Mouse (Mus musculus): ENCODE data around the gene Rfx2. TPM values are rescaled to one million over a fixed set of nuclear protein-coding genes. Genes with fewer than 3 reads are reported as not detected.

Rfx2 gene
- total and polyA plus RNA-seq, 2 experiments from 2014 or later: 3.4 to 3.6 TPM

DNA sequence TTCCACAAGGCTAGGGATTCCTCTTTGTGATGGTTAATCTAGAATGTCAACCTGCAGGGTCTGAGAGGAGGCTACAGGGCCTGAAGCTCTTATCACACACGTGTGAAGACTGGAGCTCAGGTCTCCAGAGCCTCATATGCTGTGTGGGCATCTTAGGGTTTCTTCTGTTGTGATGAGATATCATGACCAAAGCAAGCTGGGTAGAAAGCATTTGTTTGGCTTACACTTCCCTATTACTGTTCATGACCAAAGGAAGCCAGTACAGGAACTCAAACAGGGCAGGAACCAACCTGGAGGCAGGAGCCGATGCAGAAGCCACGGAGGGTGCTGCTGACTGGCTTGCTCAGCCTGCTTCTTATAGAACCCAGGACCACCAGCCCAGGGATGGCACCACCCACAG lies 24.6 kb upstream of the Rfx2 start:
- H3K4me1 ChIP-seq (ENCODE audit: insufficient read depth): no peaks in the 10 kb centered on the region
- WGBS: 82% methylated on average over 3 of the region's 3 CpGs

DNA sequence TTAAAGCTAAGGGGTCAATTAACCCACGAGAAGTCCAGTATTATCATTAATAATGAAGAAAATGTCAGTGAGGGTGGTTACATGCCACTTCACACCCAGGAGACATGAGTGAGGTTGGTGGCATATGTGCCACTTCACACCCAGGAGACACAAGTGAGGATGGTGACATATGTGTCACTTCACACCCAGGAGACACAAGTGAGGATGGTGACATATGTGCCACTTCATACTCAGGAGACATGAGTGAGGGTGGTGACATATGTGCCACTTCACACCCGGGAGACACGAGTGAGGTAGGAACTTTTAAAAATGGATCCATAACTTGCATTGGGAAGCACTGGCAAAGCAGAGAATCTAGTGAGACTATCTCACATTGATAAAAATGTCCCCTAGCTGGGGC lies 20.4 kb upstream of the Rfx2 start:
- WGBS: 62% methylated on average over 3 of the region's 3 CpGs
- Histone ChIP-seq H3K9ac (no peak overlapping the region), H3K27ac (ENCODE audit: low read depth, low read length) (no peak overlapping the region), H3K4me2 (ENCODE audit: low read depth) (no peak overlapping the region), H3K4me3 (ENCODE audit: low read depth, low read length) (no peak overlapping the region), H3K4me1 (ENCODE audit: insufficient read depth) (no peaks in the 10 kb centered on the region), H3K36me3 (ENCODE audit: insufficient read depth) (no peaks in the 10 kb centered on the region), H3K9me3 (ENCODE audit: low read length) (no peaks in the 10 kb centered on the region), H3K27me3 (ENCODE audit: insufficient read depth, low read length) (no peaks in the 10 kb centered on the region)
- no peak for DNase-seq
- ATAC-seq: peak; percentile 65; the same call in 1 of the 2 replicates
- TF ChIP-seq CTCF (IDR thresholded peaks at IDR 0.05; ENCODE audit: low read depth): no peak

More for the DNA sequence above, 24.6 kb upstream of the Rfx2 start:
- no peak overlapping the region for H3K4me3 ChIP-seq (ENCODE audit: low read depth, low read length)
- H3K4me2 ChIP-seq (ENCODE audit: low read depth): no peak overlapping the region
- no peaks in the 10 kb centered on the region for H3K27me3 ChIP-seq (ENCODE audit: insufficient read depth, low read length)
- TF ChIP-seq CTCF (IDR thresholded peaks at IDR 0.05; ENCODE audit: low read depth): no peak
- H3K36me3 ChIP-seq (ENCODE audit: insufficient read depth): no peaks in the 10 kb centered on the region
- ATAC-seq (no peak), DNase-seq (no peak)
- no peaks in the 10 kb centered on the region for H3K9me3 ChIP-seq (ENCODE audit: low read length)
- H3K27ac ChIP-seq (ENCODE audit: low read depth, low read length): no peak overlapping the region
- no peak overlapping the region for H3K9ac ChIP-seq

DNA sequence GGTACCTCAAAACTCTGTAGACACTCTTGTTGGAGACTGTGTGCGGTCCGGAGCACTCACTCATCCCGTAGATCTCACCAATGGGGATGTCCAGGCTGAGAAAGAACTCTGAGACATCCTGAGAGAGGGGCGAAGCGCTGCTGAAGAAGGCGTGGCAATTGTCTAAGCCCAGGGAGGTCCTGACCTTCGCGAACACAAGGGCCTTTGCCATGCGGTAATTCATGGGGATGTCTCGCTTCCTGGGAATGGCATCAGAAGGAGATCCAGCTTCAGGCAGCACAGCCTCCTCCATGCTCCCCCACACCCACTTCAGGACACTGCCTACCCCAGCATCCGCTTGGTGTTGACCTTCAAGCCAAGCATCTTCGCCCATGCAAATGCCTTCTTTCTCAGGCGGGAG lies 18.9 kb upstream of the Rfx2 start:
- TF ChIP-seq CTCF (IDR thresholded peaks at IDR 0.05; ENCODE audit: low read depth): no peak
- DNase-seq (no peak), ATAC-seq (no peak)
- no peaks in the 10 kb centered on the region for H3K4me1 ChIP-seq (ENCODE audit: insufficient read depth)
- WGBS: 86% methylated on average over 13 of the region's 13 CpGs
- no peaks in the 10 kb centered on the region for H3K9me3 ChIP-seq (ENCODE audit: low read length)
- no peak overlapping the region for H3K4me3 ChIP-seq (ENCODE audit: low read depth, low read length)
- H3K9ac ChIP-seq: no peak overlapping the region
- no peak overlapping the region for H3K27ac ChIP-seq (ENCODE audit: low read depth, low read length)
- H3K36me3 ChIP-seq (ENCODE audit: insufficient read depth): no peaks in the 10 kb centered on the region
- H3K27me3 ChIP-seq (ENCODE audit: insufficient read depth, low read length): no peaks in the 10 kb centered on the region
- no peak overlapping the region for H3K4me2 ChIP-seq (ENCODE audit: low read depth)

DNA sequence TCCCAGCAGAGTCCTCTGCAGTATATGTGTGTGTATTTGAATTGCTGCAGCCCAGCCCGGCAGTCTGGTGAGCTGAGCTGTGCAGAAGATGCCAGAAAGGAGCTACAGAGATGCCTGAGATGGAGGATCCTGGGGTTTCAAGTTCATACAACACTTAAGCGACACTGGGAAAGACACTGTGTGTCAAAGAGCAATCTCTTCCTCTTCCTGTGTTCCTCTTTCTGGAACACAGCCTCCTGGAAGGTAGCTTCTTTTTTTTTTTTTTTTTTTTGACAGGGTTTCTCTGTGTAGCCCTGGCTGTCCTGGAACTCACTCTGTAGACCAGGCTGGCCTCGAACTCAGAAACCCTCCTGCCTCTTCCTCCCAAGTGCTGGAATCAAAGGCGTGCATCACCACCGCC lies 18.0 kb upstream of the Rfx2 start:
- TF ChIP-seq CTCF (IDR thresholded peaks at IDR 0.05; ENCODE audit: low read depth): no peak
- no peaks in the 10 kb centered on the region for H3K9me3 ChIP-seq (ENCODE audit: low read length)
- whole genome bisulfite sequencing: 90% methylated on average over 5 of the region's 5 CpGs
- H3K27me3 ChIP-seq (ENCODE audit: insufficient read depth, low read length): no peaks in the 10 kb centered on the region
- H3K36me3 ChIP-seq (ENCODE audit: insufficient read depth): no peaks in the 10 kb centered on the region
- no peaks in the 10 kb centered on the region for H3K4me1 ChIP-seq (ENCODE audit: insufficient read depth)
- H3K9ac ChIP-seq: no peak overlapping the region
- ATAC-seq: no peak
- DNase-seq: no peak
- H3K4me3 ChIP-seq (ENCODE audit: low read depth, low read length): no peak overlapping the region
- no peak overlapping the region for H3K27ac ChIP-seq (ENCODE audit: low read depth, low read length)
- no peak overlapping the region for H3K4me2 ChIP-seq (ENCODE audit: low read depth)

DNA sequence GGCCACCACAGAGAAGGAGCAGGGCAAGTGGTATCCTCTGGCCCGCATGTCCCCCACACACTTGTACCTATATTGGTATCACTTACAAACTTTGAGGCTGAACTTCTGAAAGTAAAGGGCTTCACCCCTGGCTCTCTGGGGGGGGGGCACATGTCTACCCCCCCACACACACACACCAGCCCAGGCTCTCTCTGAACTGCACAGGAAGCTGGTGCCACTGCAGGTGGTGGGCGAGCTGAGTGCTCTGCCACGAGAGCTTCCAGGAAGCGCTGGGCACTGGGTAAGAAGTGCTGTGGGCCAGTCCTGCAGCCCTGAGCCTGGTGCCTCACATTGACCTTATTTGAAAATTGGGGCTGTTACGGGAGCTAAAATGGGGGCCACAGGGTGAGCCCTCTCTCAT lies 12.9 kb upstream of the Rfx2 start:
- no peaks in the 10 kb centered on the region for H3K36me3 ChIP-seq (ENCODE audit: insufficient read depth)
- DNase-seq: no peak
- no peaks in the 10 kb centered on the region for H3K4me1 ChIP-seq (ENCODE audit: insufficient read depth)
- 97% methylated on average over 5 of the region's 5 CpGs for WGBS
- no peak overlapping the region for H3K9ac ChIP-seq
- ATAC-seq: no peak
- no peak for TF ChIP-seq CTCF (IDR thresholded peaks at IDR 0.05; ENCODE audit: low read depth)
- no peaks in the 10 kb centered on the region for H3K9me3 ChIP-seq (ENCODE audit: low read length)
- no peak overlapping the region for H3K4me3 ChIP-seq (ENCODE audit: low read depth, low read length)
- H3K27me3 ChIP-seq (ENCODE audit: insufficient read depth, low read length): no peaks in the 10 kb centered on the region
- H3K27ac ChIP-seq (ENCODE audit: low read depth, low read length): no peak overlapping the region
- H3K4me2 ChIP-seq (ENCODE audit: low read depth): no peak overlapping the region

DNA sequence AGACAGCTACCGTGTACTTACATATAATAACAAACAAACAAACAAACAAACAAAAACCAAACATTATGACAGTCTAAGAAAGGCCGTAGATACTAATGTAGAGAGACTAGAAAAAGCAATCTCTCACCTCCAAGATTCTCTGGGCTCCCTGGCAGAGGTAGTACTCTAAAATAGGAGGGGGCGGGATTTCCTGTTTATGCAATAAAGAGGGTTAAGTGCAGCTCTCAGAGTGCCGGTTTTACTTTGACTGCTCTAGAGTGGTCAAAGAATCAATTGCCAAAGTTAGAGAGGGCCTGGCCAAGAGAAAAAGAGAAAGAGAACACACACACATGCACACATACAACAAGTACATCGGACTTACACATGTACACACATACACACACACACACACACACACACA lies 11.4 kb upstream of the Rfx2 start:
- WGBS: 86% methylated on average over 5 of the region's 5 CpGs
- no peak overlapping the region for H3K4me3 ChIP-seq (ENCODE audit: low read depth, low read length)
- ATAC-seq (no peak), DNase-seq (no peak)
- no peaks in the 10 kb centered on the region for H3K9me3 ChIP-seq (ENCODE audit: low read length)
- H3K27me3 ChIP-seq (ENCODE audit: insufficient read depth, low read length): no peaks in the 10 kb centered on the region
- no peaks in the 10 kb centered on the region for H3K36me3 ChIP-seq (ENCODE audit: insufficient read depth)
- no peak overlapping the region for H3K9ac ChIP-seq
- no peak for TF ChIP-seq CTCF (IDR thresholded peaks at IDR 0.05; ENCODE audit: low read depth)
- H3K4me2 ChIP-seq (ENCODE audit: low read depth): no peak overlapping the region
- no peaks in the 10 kb centered on the region for H3K4me1 ChIP-seq (ENCODE audit: insufficient read depth)
- no peak overlapping the region for H3K27ac ChIP-seq (ENCODE audit: low read depth, low read length)

DNA sequence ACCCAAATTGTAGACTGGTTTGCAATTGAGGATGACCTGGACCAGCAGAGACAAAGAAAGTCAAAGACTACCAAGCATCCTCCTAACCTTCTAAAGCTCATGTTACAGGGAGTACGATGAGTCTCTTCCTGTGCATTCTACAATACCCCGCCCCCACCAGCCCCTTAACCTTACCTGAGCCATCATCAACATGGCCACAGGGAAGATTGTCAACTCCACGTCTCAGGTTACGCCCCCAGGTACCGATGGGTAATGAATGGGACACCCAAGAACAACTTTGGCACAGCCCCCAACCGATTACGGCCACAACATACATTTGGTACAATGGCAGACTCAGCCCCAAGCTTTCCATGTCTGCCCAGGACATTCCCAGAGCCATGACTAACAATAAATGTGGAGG lies 9.7 kb upstream of the Rfx2 start:
- Histone ChIP-seq H3K9ac (no peak overlapping the region), H3K9me3 (ENCODE audit: low read length) (no peaks in the 10 kb centered on the region), H3K4me2 (ENCODE audit: low read depth) (no peak overlapping the region), H3K27ac (ENCODE audit: low read depth, low read length) (no peak overlapping the region), H3K36me3 (ENCODE audit: insufficient read depth) (no peaks in the 10 kb centered on the region), H3K4me1 (ENCODE audit: insufficient read depth) (no peaks in the 10 kb centered on the region), H3K4me3 (ENCODE audit: low read depth, low read length) (no peak overlapping the region), H3K27me3 (ENCODE audit: insufficient read depth, low read length) (no peaks in the 10 kb centered on the region)
- ATAC-seq (no peak), DNase-seq (no peak)
- TF ChIP-seq CTCF (IDR thresholded peaks at IDR 0.05; ENCODE audit: low read depth): no peak
- WGBS: 87% methylated on average over 7 of the region's 7 CpGs

DNA sequence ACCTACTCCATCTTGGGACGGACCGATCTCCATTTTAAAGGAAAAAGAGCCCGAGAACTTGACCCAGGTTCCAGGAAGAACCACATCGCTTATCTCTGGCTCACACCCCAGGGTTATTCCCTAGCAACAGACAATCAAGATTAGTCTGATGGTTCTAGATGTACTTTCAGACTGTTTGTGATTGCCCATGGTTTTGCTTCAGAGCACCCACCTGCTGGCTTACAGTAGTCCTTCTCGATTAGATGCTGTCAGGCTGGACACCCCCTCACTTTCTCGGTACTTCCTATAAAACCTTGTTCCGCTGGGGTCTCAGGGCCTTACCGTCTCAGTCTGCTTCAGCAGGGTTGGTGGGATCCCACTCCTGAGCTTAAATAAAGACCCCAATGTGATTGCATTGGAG lies 5.5 kb upstream of the Rfx2 start:
- Histone ChIP-seq H3K27ac (ENCODE audit: low read depth, low read length) (no peak overlapping the region), H3K4me3 (ENCODE audit: low read depth, low read length) (no peak overlapping the region), H3K9ac (no peak overlapping the region), H3K4me1 (ENCODE audit: insufficient read depth) (no peaks in the 10 kb centered on the region), H3K27me3 (ENCODE audit: insufficient read depth, low read length) (no peaks in the 10 kb centered on the region), H3K36me3 (ENCODE audit: insufficient read depth) (no peaks in the 10 kb centered on the region), H3K4me2 (ENCODE audit: low read depth) (no peak overlapping the region), H3K9me3 (ENCODE audit: low read length) (no peaks in the 10 kb centered on the region)
- DNase-seq (no peak), ATAC-seq (no peak)
- 92% methylated on average over 8 of the region's 8 CpGs for WGBS
- no peak for TF ChIP-seq CTCF (IDR thresholded peaks at IDR 0.05; ENCODE audit: low read depth)

Measured in forebrain, postnatal 0 days (tissue).